Mouse (Mus musculus): ENCODE results near the gene Flt1.

Gene Flt1

GRCm38 (mm10) chr5:147549016-147549755, 176.6 kb downstream of the Flt1 start:
- no peak for DNase-seq (ENCODE audit: low spot score)

- DNase-seq (ENCODE audit: low spot score) = peak; percentile 56
These were observed 180.0 kb downstream of the Flt1 start for GRCm38 (mm10) chr5:147545731-147546241.

GRCm38 (mm10) chr5:147542291-147542690, 183.5 kb downstream of the Flt1 start:
- DNase-seq (ENCODE audit: low spot score) = no peak

GRCm38 (mm10) chr5:147539815-147540214, 186.0 kb downstream of the Flt1 start:
- no peak for DNase-seq (ENCODE audit: low spot score)

GRCm38 (mm10) chr5:147539409-147539808, 186.4 kb downstream of the Flt1 start:
- DNase-seq (ENCODE audit: low spot score) = no peak

- no peak for DNase-seq (ENCODE audit: low spot score)
These were observed 193.8 kb downstream of the Flt1 start for GRCm38 (mm10) chr5:147532031-147532430.

GRCm38 (mm10) chr5:147527788-147528187, 198.0 kb downstream of the Flt1 start:
- peak; percentile 13 for DNase-seq (ENCODE audit: low spot score)

- no peak for DNase-seq (ENCODE audit: low spot score)
These were observed 198.8 kb downstream of the Flt1 start for GRCm38 (mm10) chr5:147527006-147527405.

Measured in lung, postnatal 25 days (tissue).